Mouse (Mus musculus) thymus, postnatal 36 days (tissue): ENCODE results near the gene Cyp2c55.

Experiments
- DNase-seq, 2 experiments: peaks; one replicate each; pipeline ENCODE4 v3.0.0; 2022; ENCODE audit warnings: mixed read lengths in 2 of 2

The Cyp2c55 gene

GRCm38 (mm10) chr19:39006715-39007114, at the start of gene Cyp2c55:
Gene Cyp2c55 (plus strand): TSS chr19:39007019.
- no peak for DNase-seq

GRCm38 (mm10) chr19:38970741-38971140, 36.1 kb upstream of the Cyp2c55 start:
- DNase-seq, result no peak

GRCm38 (mm10) chr19:38972581-38972980, 34.2 kb upstream of the Cyp2c55 start:
- no peak for DNase-seq

GRCm38 (mm10) chr19:38973666-38974065, 33.2 kb upstream of the Cyp2c55 start:
- DNase-seq, result no peak

GRCm38 (mm10) chr19:38976269-38976668, 30.6 kb upstream of the Cyp2c55 start:
- DNase-seq, result no peak

GRCm38 (mm10) chr19:38981966-38982365, 24.9 kb upstream of the Cyp2c55 start:
- DNase-seq, result peak; percentile 50 to 60

- no peak for DNase-seq
These were observed 8.6 kb upstream of the Cyp2c55 start for GRCm38 (mm10) chr19:38998248-38998647.

- DNase-seq, result no peak
These were observed 8.1 kb upstream of the Cyp2c55 start for GRCm38 (mm10) chr19:38998676-38999075.

GRCm38 (mm10) chr19:39005132-39005531, 1.7 kb upstream of the Cyp2c55 start:
- no peak for DNase-seq

GRCm38 (mm10) chr19:39057928-39058327, 51.1 kb downstream of the Cyp2c55 start:
- no peak for DNase-seq

GRCm38 (mm10) chr19:39060719-39061118, 53.9 kb downstream of the Cyp2c55 start, which contains the start of gene Cyp2c65:
Gene Cyp2c65 (plus strand): TSS chr19:39061015.
- no peak for DNase-seq
